Mouse (Mus musculus) limb, embryonic 11.5 days (tissue): ENCODE measurements around the gene Map2k6. TPM values are rescaled to one million over a fixed set of nuclear protein-coding genes. Genes with fewer than 3 reads are reported as not detected.
A peak's percentile ranks its signal among the peaks of the same experiment; 100 is the strongest.

ENCODE experiments used
- ATAC-seq: fragments of 200-750 bp; cut with Nextera tagmentation; 2 replicates; pipeline ENCODE4 v1.8.0; 2017; ENCODE audit warnings: low read depth; ENCODE audit not compliant: insufficient number of reproducible peaks, low FRiP score, low TSS enrichment
- DNase-seq: peaks from one replicate; pipeline ENCODE4 v3.0.0-alpha.2; 2015; ENCODE audit warnings: low spot score
- H3K27ac ChIP-seq: fragments of 300-500 bp; sonication (generic); replicated peaks from 2 replicates; pipeline ENCODE4 v1.5.1; 2014; ENCODE audit warnings: low read depth, mild to moderate bottlenecking, low read length
- H3K27me3 ChIP-seq: fragments of 300-500 bp; sonication (generic); 2 replicates; pipeline ENCODE4 v1.6.1; 2014; ENCODE audit warnings: mild to moderate bottlenecking, low read length, mixed read lengths; ENCODE audit not compliant: control insufficient read depth, insufficient read depth
- H3K36me3 ChIP-seq: fragments of 300-500 bp; sonication (generic); 2 replicates; pipeline ENCODE4 v1.6.1; 2014; ENCODE audit warnings: mild to moderate bottlenecking, low read length, moderate library complexity, mixed read lengths; ENCODE audit not compliant: control insufficient read depth, insufficient read depth
- H3K4me1 ChIP-seq: fragments of 300-500 bp; sonication (generic); 2 replicates; pipeline ENCODE4 v1.6.1; 2014; ENCODE audit warnings: low read length, mixed read lengths; ENCODE audit not compliant: control insufficient read depth, insufficient read depth
- H3K4me2 ChIP-seq: fragments of 300-500 bp; sonication (generic); 2 replicates; pipeline ENCODE4 v1.6.1; 2014; ENCODE audit warnings: low read depth, mild to moderate bottlenecking, moderate library complexity; ENCODE audit not compliant: severe bottlenecking
- H3K4me3 ChIP-seq: fragments of 300-500 bp; sonication (generic); 2 replicates; pipeline ENCODE4 v1.5.1; 2014; ENCODE audit warnings: low read depth, low read length
- H3K9ac ChIP-seq: fragments of 300-500 bp; sonication (generic); 2 replicates; pipeline ENCODE4 v1.6.1; 2014; ENCODE audit warnings: mild to moderate bottlenecking, low read length
- H3K9me3 ChIP-seq: fragments of 300-500 bp; sonication (generic); 2 replicates; pipeline ENCODE4 v1.6.1; 2016; ENCODE audit warnings: low read length; ENCODE audit not compliant: control insufficient read depth
- WGBS: fragments of 180-500 bp; shearing (Covaris S2); extraction: QIAGEN DNeasy Blood & Tissue Kit; methylation state at CpG from one replicate; pipeline ENCODE4 v1.1.7; 2014; 5-methylcytosine and 5-hydroxymethylcytosine counted together
- polyA plus RNA-seq: library from polyadenylated mRNA; unstranded; fragments of >200 nt; fragmentation: Nextera tagmentation; extraction: Ambion mirVana; gene quantifications from 2 replicates; pipeline ENCODE4 v1.2.1, GENCODE M21; 2014

The Map2k6 gene
- polyA plus RNA-seq, 1 experiment from 2014 or later = 58.7 TPM

GRCm38 (mm10) chr11:110487796-110488195 is 88.9 kb downstream of the Map2k6 start:
- 95% methylated on average over 6 of the region's 6 CpGs for WGBS
- ATAC-seq (no peak), DNase-seq (no peak)
- Histone ChIP-seq H3K27me3 (no peaks in the 10 kb centered on the region), H3K27ac (no peak overlapping the region), H3K4me3 (no peak overlapping the region), H3K9me3 (no peaks in the 10 kb centered on the region), H3K36me3 (peaks cover 7% of the 10 kb centered on the region), H3K4me1 (no peaks in the 10 kb centered on the region), H3K9ac (no peak overlapping the region), H3K4me2 (no peak overlapping the region)

GRCm38 (mm10) chr11:110488301-110488700 is 89.4 kb downstream of the Map2k6 start:
- H3K4me2 ChIP-seq = no peak overlapping the region
- no peak overlapping the region for H3K27ac ChIP-seq
- H3K27me3 ChIP-seq = no peaks in the 10 kb centered on the region
- no peak for ATAC-seq
- H3K9ac ChIP-seq = no peak overlapping the region
- 95% methylated on average over 7 of the region's 7 CpGs for WGBS
- no peak for DNase-seq
- no peak overlapping the region for H3K4me3 ChIP-seq
- H3K9me3 ChIP-seq = no peaks in the 10 kb centered on the region
- peaks cover 12% of the 10 kb centered on the region for H3K36me3 ChIP-seq
- H3K4me1 ChIP-seq = no peaks in the 10 kb centered on the region

- Histone ChIP-seq H3K4me2 (no peak overlapping the region), H3K27ac (no peak overlapping the region), H3K9ac (no peak overlapping the region), H3K4me1 (no peaks in the 10 kb centered on the region), H3K27me3 (no peaks in the 10 kb centered on the region), H3K4me3 (no peak overlapping the region), H3K36me3 (peaks cover 14% of the 10 kb centered on the region), H3K9me3 (no peaks in the 10 kb centered on the region)
- 80% methylated on average over 4 of the region's 4 CpGs for WGBS
- ATAC-seq (no peak), DNase-seq (no peak)
Observed at GRCm38 (mm10) chr11:110495323-110496060, 96.6 kb downstream of the Map2k6 start.

GRCm38 (mm10) chr11:110496061-110496446 is 97.1 kb downstream of the Map2k6 start:
- no peaks in the 10 kb centered on the region for H3K27me3 ChIP-seq
- H3K9me3 ChIP-seq = no peaks in the 10 kb centered on the region
- DNase-seq (peak; percentile 47), ATAC-seq (no peak)
- no peak overlapping the region for H3K4me3 ChIP-seq
- WGBS = 55% methylated on average over 12 of the region's 12 CpGs
- H3K36me3 ChIP-seq = peaks cover 15% of the 10 kb centered on the region
- H3K27ac ChIP-seq = no peak overlapping the region
- no peak overlapping the region for H3K9ac ChIP-seq
- H3K4me2 ChIP-seq = no peak overlapping the region
- H3K4me1 ChIP-seq = no peaks in the 10 kb centered on the region

- H3K36me3 ChIP-seq = peaks cover 12% of the 10 kb centered on the region
- no peaks in the 10 kb centered on the region for H3K9me3 ChIP-seq
- no peaks in the 10 kb centered on the region for H3K4me1 ChIP-seq
- H3K4me3 ChIP-seq = no peak overlapping the region
- H3K27me3 ChIP-seq = no peaks in the 10 kb centered on the region
- no peak overlapping the region for H3K9ac ChIP-seq
- ATAC-seq (no peak), DNase-seq (no peak)
- 88% methylated on average over 8 of the region's 8 CpGs for WGBS
- no peak overlapping the region for H3K27ac ChIP-seq
- no peak overlapping the region for H3K4me2 ChIP-seq
Observed at GRCm38 (mm10) chr11:110497743-110498142, 98.8 kb downstream of the Map2k6 start.

- Histone ChIP-seq H3K9me3 (no peaks in the 10 kb centered on the region), H3K4me1 (no peaks in the 10 kb centered on the region), H3K9ac (no peak overlapping the region), H3K4me2 (no peak overlapping the region), H3K36me3 (peaks cover 5% of the 10 kb centered on the region), H3K27ac (no peak overlapping the region), H3K4me3 (no peak overlapping the region), H3K27me3 (no peaks in the 10 kb centered on the region)
- 68% methylated on average over 6 of the region's 6 CpGs for WGBS
- DNase-seq (peak; percentile 47), ATAC-seq (no peak)
Observed at GRCm38 (mm10) chr11:110498651-110499213, 99.8 kb downstream of the Map2k6 start.

- Histone ChIP-seq H3K9ac (no peak overlapping the region), H3K27ac (no peak overlapping the region), H3K4me1 (no peaks in the 10 kb centered on the region), H3K9me3 (no peaks in the 10 kb centered on the region), H3K4me3 (no peak overlapping the region), H3K27me3 (no peaks in the 10 kb centered on the region), H3K4me2 (no peak overlapping the region), H3K36me3 (peaks cover 16% of the 10 kb centered on the region; the same call in 1 of the 2 replicates)
- WGBS = 93% methylated on average over 11 of the region's 11 CpGs
- DNase-seq (no peak), ATAC-seq (no peak)
Observed at GRCm38 (mm10) chr11:110502937-110503670, 104.2 kb downstream of the Map2k6 start.

- WGBS = 94% methylated on average over 7 of the region's 7 CpGs
- Histone ChIP-seq H3K4me1 (no peaks in the 10 kb centered on the region), H3K4me2 (no peak overlapping the region), H3K4me3 (no peak overlapping the region), H3K9ac (no peak overlapping the region), H3K27me3 (no peaks in the 10 kb centered on the region), H3K36me3 (peaks cover 12% of the 10 kb centered on the region; the same call in 1 of the 2 replicates), H3K27ac (no peak overlapping the region), H3K9me3 (no peaks in the 10 kb centered on the region)
- ATAC-seq (no peak), DNase-seq (no peak)
Observed at GRCm38 (mm10) chr11:110511466-110511865, 112.5 kb downstream of the Map2k6 start.
